Mouse (Mus musculus) spleen, adult 2 months (tissue): ENCODE measurements around the gene Acp2.

ENCODE experiments used
- CTCF ChIP-seq: fragments of 200-500 bp; IDR thresholded peaks from 2 replicates; pipeline ENCODE4 v1.5.1; 2011; ENCODE audit warnings: mild to moderate bottlenecking, inconsistent platforms; ENCODE audit not compliant: insufficient read depth, insufficient read length, insufficient replicate concordance; ENCODE audit errors: extremely low read depth
- POLR2A ChIP-seq: fragments of 200-500 bp; IDR thresholded peaks from 2 replicates; pipeline ENCODE4 v1.6.1; 2011; ENCODE audit warnings: low read depth, low read length, inconsistent platforms

DNA sequence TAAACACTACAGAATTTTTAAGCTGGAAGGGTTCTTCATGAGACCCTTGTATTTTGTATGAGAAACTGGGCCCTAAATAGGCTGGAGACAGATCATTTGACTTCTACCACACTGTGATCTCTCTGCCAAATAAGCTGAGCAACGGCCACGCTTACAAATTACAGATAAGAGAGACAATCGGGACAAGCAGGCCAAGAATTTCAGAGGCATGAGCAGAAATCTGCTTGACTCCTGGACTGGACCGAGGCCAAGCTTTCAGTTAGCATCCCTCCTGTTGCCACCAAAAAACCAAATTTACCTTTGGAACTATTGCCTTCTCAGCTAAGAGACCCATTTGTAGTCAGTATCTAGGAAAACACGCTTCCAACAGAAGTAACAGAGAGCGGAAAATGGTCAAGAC is 42.1 kb upstream of the Acp2 start:
- TF ChIP-seq CTCF (no peak), POLR2A (no peak)
